Mouse (Mus musculus) hindbrain, embryonic 11.5 days (tissue): ENCODE data around the gene Gzmb. TPM values are rescaled to one million over a fixed set of nuclear protein-coding genes. Genes with fewer than 3 reads are reported as not detected.
"Not testable (repeated sequence)": the region's sequence is repeated elsewhere in the genome, so short reads cannot be mapped to it uniquely, and the experiment has no call there.

ENCODE experiments used
- ATAC-seq: fragments of 200-750 bp; cut with Nextera tagmentation; 2 replicates; pipeline ENCODE4 v1.8.0; 2017; ENCODE audit warnings: mild to moderate bottlenecking, moderate TSS enrichment, moderate library complexity; ENCODE audit not compliant: low FRiP score
- DNase-seq: peaks from one replicate; pipeline ENCODE4 v3.0.0-alpha.2; 2015; ENCODE audit warnings: low spot score
- H3K27ac ChIP-seq: fragments of 300-500 bp; sonication (generic); 2 replicates; pipeline ENCODE4 v1.5.1; 2014; ENCODE audit warnings: mild to moderate bottlenecking, low read depth, low read length
- H3K27me3 ChIP-seq: fragments of 300-500 bp; sonication (generic); 2 replicates; pipeline ENCODE4 v1.6.1; 2014; ENCODE audit warnings: mild to moderate bottlenecking, low read length, moderate library complexity, mixed read lengths; ENCODE audit not compliant: control insufficient read depth, insufficient read depth
- H3K36me3 ChIP-seq: fragments of 300-500 bp; sonication (generic); 2 replicates; pipeline ENCODE4 v1.6.1; 2014; ENCODE audit warnings: mild to moderate bottlenecking, low read length, moderate library complexity, mixed read lengths; ENCODE audit not compliant: control insufficient read depth, insufficient read depth
- H3K4me1 ChIP-seq: fragments of 300-500 bp; sonication (generic); replicated peaks from 2 replicates; pipeline ENCODE4 v1.6.1; 2014; ENCODE audit warnings: low read length, mixed read lengths; ENCODE audit not compliant: control insufficient read depth, insufficient read depth
- H3K4me2 ChIP-seq: fragments of 300-500 bp; sonication (generic); replicated peaks from 2 replicates; pipeline ENCODE4 v1.6.1; 2014; ENCODE audit warnings: mild to moderate bottlenecking, low read depth, low read length
- H3K4me3 ChIP-seq: fragments of 300-500 bp; sonication (generic); 2 replicates; pipeline ENCODE4 v1.5.1; 2014; ENCODE audit warnings: low read depth, low read length
- H3K9ac ChIP-seq: fragments of 300-500 bp; sonication (generic); 2 replicates; pipeline ENCODE4 v1.6.1; 2014; ENCODE audit warnings: low read depth, low read length
- H3K9me3 ChIP-seq: fragments of 300-500 bp; sonication (generic); 2 replicates; pipeline ENCODE4 v1.6.1; 2016; ENCODE audit warnings: low read length; ENCODE audit not compliant: control insufficient read depth
- WGBS: fragments of 180-500 bp; shearing (Covaris S2); extraction: QIAGEN DNeasy Blood & Tissue Kit; methylation state at CpG from one replicate; pipeline ENCODE4 v1.1.7; 2014; 5-methylcytosine and 5-hydroxymethylcytosine counted together
- polyA plus RNA-seq: library from polyadenylated mRNA; unstranded; fragments of >200 nt; fragmentation: Nextera tagmentation; extraction: Ambion mirVana; gene quantifications from 2 replicates; pipeline ENCODE4 v1.2.1, GENCODE M21; 2014

Gzmb gene
- polyA plus RNA-seq, 1 experiment from 2014 or later, result 0.11 TPM

DNA sequence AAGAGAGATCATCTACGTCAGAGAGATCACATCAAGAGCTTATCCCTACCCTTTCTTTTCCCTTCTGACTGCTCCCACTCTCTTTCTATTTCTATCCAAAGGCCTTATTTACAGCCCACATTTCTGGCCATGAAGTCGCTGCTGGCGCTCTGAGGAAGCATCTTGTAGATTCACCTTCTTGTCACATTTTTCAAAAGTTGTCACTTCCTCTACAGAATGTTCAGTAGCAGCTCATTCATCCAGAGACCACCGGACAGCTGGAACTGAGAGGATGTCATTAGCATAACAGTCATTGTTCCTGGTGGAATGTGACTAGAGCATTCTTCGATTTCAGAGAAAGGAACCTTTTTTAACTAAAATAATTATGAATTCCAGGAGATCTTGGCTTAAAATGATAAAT, 26.6 kb upstream of the Gzmb start:
- Histone ChIP-seq H3K9me3 (no peaks in the 10 kb centered on the region), H3K4me2 (no peak overlapping the region), H3K9ac (no peak overlapping the region), H3K36me3 (no peaks in the 10 kb centered on the region), H3K4me3 (no peak overlapping the region), H3K27ac (no peak overlapping the region), H3K27me3 (no peaks in the 10 kb centered on the region), H3K4me1 (no peaks in the 10 kb centered on the region)
- no peak for ATAC-seq
- DNase-seq, result no peak
- WGBS, result 41% methylated on average over 5 of the region's 5 CpGs

DNA sequence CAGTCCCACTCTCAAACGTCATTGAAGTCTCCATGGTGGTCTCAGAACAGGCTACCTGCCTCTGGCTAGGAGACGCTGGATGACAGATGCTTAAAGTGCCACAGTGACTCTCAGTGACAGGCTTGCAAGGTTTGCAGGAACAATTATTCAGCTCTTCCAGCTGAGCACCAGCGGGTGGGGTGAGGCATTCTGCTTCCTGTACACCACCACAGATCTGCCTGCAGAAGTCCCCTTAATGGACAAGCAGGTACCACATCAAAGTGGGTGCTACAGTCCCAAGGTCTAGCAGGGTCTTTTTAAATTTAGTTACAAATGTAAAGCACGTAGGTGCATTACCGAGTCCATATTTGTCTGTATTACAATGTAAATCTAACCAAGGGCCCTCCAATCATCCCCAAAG, 25.7 kb upstream of the Gzmb start:
- no peaks in the 10 kb centered on the region for H3K9me3 ChIP-seq
- H3K4me2 ChIP-seq, result no peak overlapping the region
- H3K36me3 ChIP-seq, result no peaks in the 10 kb centered on the region
- no peak for ATAC-seq
- no peaks in the 10 kb centered on the region for H3K27me3 ChIP-seq
- 74% methylated on average over 5 of the region's 5 CpGs for WGBS
- no peak overlapping the region for H3K4me3 ChIP-seq
- no peak for DNase-seq
- no peak overlapping the region for H3K27ac ChIP-seq
- no peaks in the 10 kb centered on the region for H3K4me1 ChIP-seq
- no peak overlapping the region for H3K9ac ChIP-seq

DNA sequence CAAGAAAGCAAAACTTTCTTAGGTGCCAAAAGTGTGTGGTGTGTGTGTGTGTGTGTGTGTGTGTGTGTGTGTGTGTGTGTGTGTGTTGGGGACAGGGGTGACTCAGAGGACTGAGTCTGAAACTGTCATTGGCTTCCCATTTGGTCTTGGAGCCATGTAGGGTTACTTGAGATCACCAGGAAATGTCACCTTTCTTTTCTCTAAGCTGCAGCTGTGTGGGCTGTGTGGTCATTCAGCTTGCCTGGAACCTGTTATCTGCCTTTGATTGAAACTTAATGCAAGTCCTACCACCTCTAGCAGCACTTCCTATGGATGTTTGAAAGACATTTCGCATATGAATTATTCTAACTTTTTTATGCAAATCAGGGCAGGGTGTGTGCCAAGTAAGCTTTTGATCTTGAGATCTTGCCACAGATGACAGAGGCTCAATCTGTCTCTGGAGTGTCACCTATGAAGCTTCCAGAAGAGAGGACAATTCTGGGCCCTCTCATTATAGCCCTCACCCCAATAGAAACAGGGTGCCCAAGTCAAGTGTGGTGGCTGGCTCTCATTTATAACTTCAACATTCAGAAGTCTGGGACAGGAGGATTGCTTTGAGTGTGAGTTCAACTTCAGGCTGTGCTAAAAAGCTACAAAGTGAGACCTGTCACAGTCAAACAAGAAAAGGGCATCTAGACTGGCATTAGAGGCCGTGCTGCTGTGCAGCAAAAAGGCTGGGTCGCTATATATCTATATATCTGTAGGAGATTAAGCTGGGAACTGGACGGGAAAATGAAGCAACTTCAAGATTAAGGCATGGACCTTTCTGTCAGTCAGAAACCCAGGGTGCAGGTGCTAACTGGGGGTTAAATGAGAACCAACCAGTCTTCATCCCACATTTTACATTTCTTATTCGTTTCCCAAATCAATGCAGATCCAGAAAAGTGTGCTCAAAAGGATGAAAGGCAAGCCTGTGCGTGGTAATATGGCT, 22.6 kb upstream of the Gzmb start:
- no peak overlapping the region for H3K4me2 ChIP-seq
- no peak overlapping the region for H3K9ac ChIP-seq
- H3K27ac ChIP-seq, result no peak overlapping the region
- DNase-seq (no peak), ATAC-seq (no peak)
- H3K27me3 ChIP-seq, result no peaks in the 10 kb centered on the region
- WGBS, result 89% methylated on average over 6 of the region's 6 CpGs
- no peaks in the 10 kb centered on the region for H3K4me1 ChIP-seq
- H3K4me3 ChIP-seq, result no peak overlapping the region
- H3K36me3 ChIP-seq, result no peaks in the 10 kb centered on the region
- no peaks in the 10 kb centered on the region for H3K9me3 ChIP-seq

DNA sequence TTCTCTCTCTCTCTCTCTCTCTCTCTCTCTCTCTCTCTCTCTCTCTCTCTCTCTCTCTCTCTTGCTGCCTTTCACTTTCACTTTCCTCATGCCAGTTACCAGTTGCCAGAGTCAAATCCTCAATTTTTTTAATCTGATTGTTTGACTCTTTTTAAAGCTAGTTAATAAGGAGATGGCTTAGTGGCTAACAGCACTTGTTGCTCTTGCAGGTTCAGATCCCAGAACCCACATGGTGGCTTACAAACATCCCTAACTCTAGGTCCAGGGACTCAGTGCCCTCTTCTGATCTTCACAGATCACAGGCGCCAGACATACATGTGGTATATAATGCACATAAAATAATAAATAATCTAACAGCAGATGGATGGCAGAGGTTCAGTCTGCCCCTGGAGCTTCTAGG, 21.8 kb upstream of the Gzmb start:
- H3K4me1 ChIP-seq, result no peaks in the 10 kb centered on the region
- no peak overlapping the region for H3K4me2 ChIP-seq
- H3K9ac ChIP-seq, result no peak overlapping the region
- DNase-seq (no peak), ATAC-seq (no peak)
- no peak overlapping the region for H3K4me3 ChIP-seq
- 97% methylated on average over 1 of the region's 1 CpGs for whole genome bisulfite sequencing
- H3K9me3 ChIP-seq, result no peaks in the 10 kb centered on the region
- H3K36me3 ChIP-seq, result no peaks in the 10 kb centered on the region
- H3K27ac ChIP-seq, result no peak overlapping the region
- H3K27me3 ChIP-seq, result no peaks in the 10 kb centered on the region

DNA sequence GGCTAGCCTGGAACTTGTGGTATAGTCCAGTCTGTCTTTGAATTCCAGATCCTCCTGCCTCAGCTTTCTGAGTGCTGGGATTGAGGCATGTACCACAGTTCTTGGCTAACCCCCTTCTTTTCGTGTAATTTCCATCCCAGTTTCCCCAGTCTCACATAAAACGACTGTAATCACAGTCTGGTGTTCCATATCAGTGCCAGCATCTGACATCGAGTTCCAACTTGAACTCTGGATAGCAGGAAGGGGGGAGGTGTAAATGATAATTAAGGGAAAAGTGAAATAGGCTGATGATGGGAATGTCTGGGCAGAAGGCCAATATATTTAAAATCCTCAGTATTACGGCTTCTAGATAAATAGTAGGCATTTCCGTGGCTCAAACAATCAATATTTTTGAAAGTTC, 19.0 kb upstream of the Gzmb start:
- Histone ChIP-seq H3K4me3 (no peak overlapping the region), H3K4me1 (no peaks in the 10 kb centered on the region), H3K4me2 (no peak overlapping the region), H3K9me3 (no peaks in the 10 kb centered on the region), H3K27ac (no peak overlapping the region), H3K27me3 (no peaks in the 10 kb centered on the region), H3K9ac (no peak overlapping the region), H3K36me3 (no peaks in the 10 kb centered on the region)
- DNase-seq, result no peak
- no peak for ATAC-seq
- 83% methylated on average over 5 of the region's 5 CpGs for WGBS

DNA sequence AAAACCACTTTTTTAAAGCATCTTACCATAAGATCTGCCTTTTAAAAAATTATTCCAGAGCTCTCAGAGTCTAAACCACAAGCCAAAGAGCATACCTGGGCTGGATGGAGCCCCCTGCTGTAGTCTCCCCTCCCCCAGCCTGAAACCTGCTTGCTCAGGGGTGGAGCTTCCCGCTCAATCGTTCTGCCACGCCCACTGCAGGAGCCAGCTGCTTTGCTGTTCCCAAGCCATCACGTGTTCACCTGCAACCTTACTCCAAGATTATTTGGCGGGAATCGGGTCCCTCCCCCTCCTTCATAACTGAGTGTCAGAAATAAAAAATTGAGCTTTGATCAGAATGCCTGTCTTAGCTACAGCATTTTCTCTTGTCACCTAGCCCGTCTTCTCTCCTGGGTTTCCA, 16.6 kb upstream of the Gzmb start:
- H3K9ac ChIP-seq, H3K27me3 ChIP-seq, H3K4me1 ChIP-seq, H3K4me3 ChIP-seq, DNase-seq, H3K27ac ChIP-seq, H3K4me2 ChIP-seq, H3K9me3 ChIP-seq, H3K36me3 ChIP-seq, ATAC-seq: not testable (repeated sequence)
- 51% methylated on average over 7 of the region's 7 CpGs for WGBS

DNA sequence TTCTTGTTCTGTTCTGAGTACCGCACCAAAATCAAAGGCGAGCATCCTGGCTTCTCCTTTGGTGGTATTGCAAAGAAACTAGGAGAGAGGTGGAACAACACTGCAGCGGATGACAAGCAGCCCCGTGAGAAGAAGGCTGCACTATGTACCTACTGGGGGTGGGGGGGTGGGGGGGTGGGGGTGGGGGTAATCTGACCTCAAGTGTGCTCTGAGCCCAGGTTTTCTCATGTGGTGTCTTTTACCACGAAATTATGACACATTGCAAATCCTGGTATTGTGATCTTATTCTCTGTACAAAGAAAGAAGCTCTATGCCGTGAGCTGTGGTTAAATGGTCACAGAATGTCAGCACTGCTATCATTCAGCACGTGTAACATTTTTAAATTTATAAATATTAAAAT, 14.0 kb upstream of the Gzmb start:
- WGBS, result 81% methylated on average over 7 of the region's 7 CpGs
- H3K4me3 ChIP-seq, H3K4me1 ChIP-seq, H3K4me2 ChIP-seq, H3K9me3 ChIP-seq, H3K27me3 ChIP-seq, ATAC-seq, DNase-seq, H3K9ac ChIP-seq, H3K27ac ChIP-seq, H3K36me3 ChIP-seq: not testable (repeated sequence)

DNA sequence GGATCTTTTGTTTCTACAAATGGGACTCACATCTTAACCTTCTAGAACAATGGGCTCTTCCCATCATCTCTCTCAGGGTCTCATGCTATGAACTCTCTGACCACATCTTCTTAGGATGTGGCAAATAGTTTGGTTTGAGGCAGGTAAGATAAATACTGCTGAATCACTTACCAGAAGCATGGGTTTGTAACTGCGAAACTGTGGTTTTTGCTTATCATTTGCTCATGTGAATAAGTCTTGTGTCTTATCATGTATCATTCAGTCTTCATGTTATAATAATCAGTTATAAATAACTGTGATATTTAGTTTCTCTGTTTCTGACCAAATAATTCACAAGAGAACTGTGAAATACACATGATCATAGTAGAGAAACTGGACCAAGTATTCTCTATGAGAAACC, 4.0 kb upstream of the Gzmb start:
- ATAC-seq (no peak), DNase-seq (no peak)
- no peaks in the 10 kb centered on the region for H3K4me1 ChIP-seq
- no peaks in the 10 kb centered on the region for H3K36me3 ChIP-seq
- no peaks in the 10 kb centered on the region for H3K9me3 ChIP-seq
- no peak overlapping the region for H3K9ac ChIP-seq
- no peaks in the 10 kb centered on the region for H3K27me3 ChIP-seq
- WGBS, result 95% methylated on average over 1 of the region's 1 CpGs
- no peak overlapping the region for H3K4me2 ChIP-seq
- no peak overlapping the region for H3K27ac ChIP-seq
- H3K4me3 ChIP-seq, result no peak overlapping the region

DNA sequence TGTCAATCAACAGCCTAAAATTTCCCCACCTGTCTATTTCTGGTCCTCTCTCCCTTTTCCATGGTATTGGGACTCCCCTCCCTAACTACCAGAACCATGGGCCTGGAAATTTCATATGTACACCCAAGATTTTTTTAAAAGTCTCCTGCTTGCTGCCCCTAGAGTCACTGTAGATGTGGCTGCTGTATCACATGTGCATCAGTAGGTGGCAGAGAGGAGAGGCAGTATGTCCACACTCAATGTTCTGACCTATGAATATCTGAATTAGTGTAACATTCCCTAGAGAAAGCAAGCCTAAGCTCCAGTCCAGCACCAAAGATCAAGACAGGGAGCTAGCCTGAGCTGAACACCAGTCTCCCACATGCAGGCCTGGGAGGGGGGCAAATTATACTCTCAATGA, 21.7 kb downstream of the Gzmb start:
- ATAC-seq (no peak), DNase-seq (no peak)
- Histone ChIP-seq H3K27ac (no peak overlapping the region), H3K36me3 (no peaks in the 10 kb centered on the region), H3K4me2 (no peak overlapping the region), H3K4me1 (no peaks in the 10 kb centered on the region), H3K4me3 (no peak overlapping the region), H3K27me3 (no peaks in the 10 kb centered on the region), H3K9me3 (no peaks in the 10 kb centered on the region), H3K9ac (no peak overlapping the region)
